Mouse (Mus musculus): ENCODE measurements around the gene Ang. TPM values are rescaled to one million over a fixed set of nuclear protein-coding genes. Genes with fewer than 3 reads are reported as not detected.

Gene Ang
- polyA plus RNA-seq, 1 experiment from 2014 or later = 4.1 TPM

DNA sequence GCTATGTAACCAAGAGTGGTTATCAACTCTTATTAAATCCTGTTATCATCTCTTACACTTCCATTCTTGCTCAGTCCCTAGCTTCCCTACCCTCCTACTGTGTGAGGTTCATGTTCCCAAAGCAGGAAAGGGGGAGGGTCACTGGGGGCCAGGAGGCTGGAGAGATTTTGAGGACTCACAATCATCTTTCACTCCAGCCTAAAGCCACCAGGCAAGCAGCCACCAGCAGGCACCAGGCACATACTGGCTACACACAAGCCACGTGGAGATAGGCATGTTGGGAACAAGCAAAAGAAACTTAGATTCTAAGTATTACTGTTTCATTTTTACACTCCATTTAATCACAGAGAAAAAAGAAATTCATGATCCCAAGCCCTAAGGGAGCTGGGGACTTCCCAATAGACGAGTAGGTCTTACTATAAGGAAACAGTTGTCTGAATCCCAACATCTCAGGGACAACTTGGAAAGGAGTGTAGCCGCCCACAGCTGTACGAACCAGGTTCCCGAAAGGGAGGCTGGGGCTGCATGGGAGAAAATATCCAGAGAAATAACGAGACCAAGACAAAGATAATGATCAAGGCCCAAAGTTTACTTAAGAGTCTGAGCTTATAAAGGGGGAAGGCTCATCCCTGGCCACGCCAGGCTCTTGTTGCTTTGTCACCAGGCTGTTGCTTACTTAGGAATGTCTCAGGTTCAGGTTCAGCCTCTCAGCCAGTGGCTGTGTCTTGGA lies 40.3 kb downstream of the Ang start:
- H3K9me3 ChIP-seq (replicated peaks) = no peaks in the 10 kb centered on the region
- no peaks in the 10 kb centered on the region for H3K27me3 ChIP-seq
- WGBS = 72% methylated on average over 7 of the region's 7 CpGs
- ATAC-seq (replicated peaks; ENCODE audit: insufficient number of reproducible peaks, insufficient read depth, low FRiP score, low read depth) = no peak
- H3K4me2 ChIP-seq = no peak overlapping the region
- no peak overlapping the region for H3K9ac ChIP-seq
- no peak overlapping the region for H3K27ac ChIP-seq
- H3K4me1 ChIP-seq (replicated peaks) = 0 out of 2 replicates have a peak, but pooled peaks cover 2% of the 10 kb centered on the region
- no peaks in the 10 kb centered on the region for H3K36me3 ChIP-seq
- H3K4me3 ChIP-seq = no peak overlapping the region

GRCm38 (mm10) chr14:51132372-51132771 lies 41.4 kb downstream of the Ang start:
- no peaks in the 10 kb centered on the region for H3K9me3 ChIP-seq (replicated peaks)
- no peaks in the 10 kb centered on the region for H3K27me3 ChIP-seq
- no peaks in the 10 kb centered on the region for H3K36me3 ChIP-seq
- H3K4me3 ChIP-seq = no peak overlapping the region
- no peak overlapping the region for H3K9ac ChIP-seq
- WGBS = 85% methylated on average over 4 of the region's 4 CpGs
- H3K27ac ChIP-seq = no peak overlapping the region
- ATAC-seq (replicated peaks; ENCODE audit: insufficient number of reproducible peaks, insufficient read depth, low FRiP score, low read depth) = no peak
- H3K4me1 ChIP-seq (replicated peaks) = 0 out of 2 replicates have a peak, but pooled peaks cover 2% of the 10 kb centered on the region
- no peak overlapping the region for H3K4me2 ChIP-seq

- no peak overlapping the region for H3K27ac ChIP-seq
- H3K27me3 ChIP-seq = no peaks in the 10 kb centered on the region
- peaks cover 5% of the 10 kb centered on the region; the same call in 1 of the 2 replicates for H3K4me1 ChIP-seq (replicated peaks)
- no peak for ATAC-seq (replicated peaks; ENCODE audit: insufficient number of reproducible peaks, insufficient read depth, low FRiP score, low read depth)
- 58% methylated on average over 2 of the region's 2 CpGs for WGBS
- H3K4me3 ChIP-seq = no peak overlapping the region
- H3K9ac ChIP-seq = no peak overlapping the region
- no peak overlapping the region for H3K4me2 ChIP-seq
- no peaks in the 10 kb centered on the region for H3K9me3 ChIP-seq (replicated peaks)
- H3K36me3 ChIP-seq = no peaks in the 10 kb centered on the region
Measured at GRCm38 (mm10) chr14:51140342-51140741, 49.4 kb downstream of the Ang start.

DNA sequence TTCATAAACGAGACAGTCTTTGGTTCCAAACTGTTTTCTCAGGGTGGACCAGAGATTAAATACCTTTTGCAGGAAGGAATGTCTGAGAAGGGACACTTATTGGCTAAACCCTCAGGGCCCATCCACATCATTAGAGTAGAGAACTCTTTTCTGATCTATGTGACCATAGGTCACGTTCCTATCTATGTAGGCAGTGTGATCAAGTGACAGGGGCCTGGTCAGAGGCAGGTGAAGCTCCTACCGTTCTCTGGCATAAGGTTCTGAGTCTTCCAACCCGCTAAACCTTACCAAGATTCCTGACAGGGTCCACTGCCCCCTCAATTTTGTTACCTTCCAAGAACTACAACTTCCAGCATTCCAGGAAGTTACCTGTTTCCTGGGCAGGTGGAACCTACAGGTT lies 51.2 kb downstream of the Ang start:
- no peak for ATAC-seq (replicated peaks; ENCODE audit: insufficient number of reproducible peaks, insufficient read depth, low FRiP score, low read depth)
- Histone ChIP-seq H3K27ac (no peak overlapping the region), H3K36me3 (no peaks in the 10 kb centered on the region), H3K4me3 (no peak overlapping the region), H3K9me3 (replicated peaks) (no peaks in the 10 kb centered on the region), H3K4me1 (replicated peaks) (peaks cover 5% of the 10 kb centered on the region; the same call in 1 of the 2 replicates), H3K4me2 (no peak overlapping the region), H3K9ac (no peak overlapping the region), H3K27me3 (no peaks in the 10 kb centered on the region)
- 85% methylated on average over 4 of the region's 4 CpGs for WGBS

GRCm38 (mm10) chr14:51142568-51142967 lies 51.6 kb downstream of the Ang start:
- Histone ChIP-seq H3K36me3 (no peaks in the 10 kb centered on the region), H3K27me3 (no peaks in the 10 kb centered on the region), H3K9me3 (replicated peaks) (no peaks in the 10 kb centered on the region), H3K4me2 (no peak overlapping the region), H3K27ac (no peak overlapping the region), H3K9ac (no peak overlapping the region), H3K4me3 (no peak overlapping the region), H3K4me1 (replicated peaks) (peaks cover 5% of the 10 kb centered on the region; the same call in 1 of the 2 replicates)
- 79% methylated on average over 3 of the region's 3 CpGs for WGBS
- no peak for ATAC-seq (replicated peaks; ENCODE audit: insufficient number of reproducible peaks, insufficient read depth, low FRiP score, low read depth)

DNA sequence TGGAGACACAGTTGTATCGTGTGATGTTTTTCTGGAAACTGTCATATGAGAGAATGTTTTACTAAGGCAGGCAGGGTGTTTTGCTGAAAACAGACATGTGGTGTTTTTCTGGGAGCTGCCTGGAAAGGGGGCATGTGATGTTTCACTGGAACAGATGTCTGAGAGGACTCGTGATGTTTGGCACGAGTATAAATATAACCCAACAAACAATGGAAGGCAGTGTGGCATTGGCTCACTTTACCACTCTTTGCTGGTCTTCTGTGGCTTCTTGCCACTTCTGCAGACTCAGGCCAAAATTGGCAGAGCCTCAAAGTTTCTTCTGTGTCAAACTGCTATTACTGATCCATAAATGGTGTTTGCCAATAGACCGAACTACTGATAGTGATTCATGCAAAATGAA lies 52.3 kb downstream of the Ang start:
- no peak for ATAC-seq (replicated peaks; ENCODE audit: insufficient number of reproducible peaks, insufficient read depth, low FRiP score, low read depth)
- Histone ChIP-seq H3K27ac (peak overlapping the region; percentile 5; the same call in 1 of the 2 replicates), H3K4me3 (no peak overlapping the region), H3K9ac (no peak overlapping the region), H3K4me1 (replicated peaks) (peaks cover 5% of the 10 kb centered on the region; the same call in 1 of the 2 replicates), H3K27me3 (no peaks in the 10 kb centered on the region), H3K4me2 (no peak overlapping the region), H3K9me3 (replicated peaks) (no peaks in the 10 kb centered on the region), H3K36me3 (no peaks in the 10 kb centered on the region)
- 34% methylated on average over 4 of the region's 4 CpGs for WGBS

- H3K36me3 ChIP-seq = no peaks in the 10 kb centered on the region
- WGBS = 47% methylated on average over 2 of the region's 2 CpGs
- H3K4me3 ChIP-seq = no peak overlapping the region
- H3K27ac ChIP-seq = peak overlapping the region; percentile 5; the same call in 1 of the 2 replicates
- no peaks in the 10 kb centered on the region for H3K27me3 ChIP-seq
- no peak overlapping the region for H3K9ac ChIP-seq
- peaks cover 5% of the 10 kb centered on the region; the same call in 1 of the 2 replicates for H3K4me1 ChIP-seq (replicated peaks)
- ATAC-seq (replicated peaks; ENCODE audit: insufficient number of reproducible peaks, insufficient read depth, low FRiP score, low read depth) = no peak
- no peaks in the 10 kb centered on the region for H3K9me3 ChIP-seq (replicated peaks)
- no peak overlapping the region for H3K4me2 ChIP-seq
Measured at GRCm38 (mm10) chr14:51143937-51144336, 53.0 kb downstream of the Ang start.

- Histone ChIP-seq H3K4me1 (replicated peaks) (peaks cover 5% of the 10 kb centered on the region; the same call in 1 of the 2 replicates), H3K9ac (no peak overlapping the region), H3K9me3 (replicated peaks) (no peaks in the 10 kb centered on the region), H3K4me3 (no peak overlapping the region), H3K4me2 (no peak overlapping the region), H3K27me3 (no peaks in the 10 kb centered on the region), H3K27ac (no peak overlapping the region), H3K36me3 (no peaks in the 10 kb centered on the region)
- WGBS = 90% methylated on average over 4 of the region's 4 CpGs
- ATAC-seq (replicated peaks; ENCODE audit: insufficient number of reproducible peaks, insufficient read depth, low FRiP score, low read depth) = no peak
Measured at GRCm38 (mm10) chr14:51144451-51144850, 53.5 kb downstream of the Ang start.

- Histone ChIP-seq H3K4me2 (no peak overlapping the region), H3K9ac (no peak overlapping the region), H3K27me3 (no peaks in the 10 kb centered on the region), H3K27ac (no peak overlapping the region), H3K9me3 (replicated peaks) (no peaks in the 10 kb centered on the region), H3K36me3 (no peaks in the 10 kb centered on the region), H3K4me1 (replicated peaks) (peaks cover 5% of the 10 kb centered on the region; the same call in 1 of the 2 replicates), H3K4me3 (no peak overlapping the region)
- WGBS = 75% methylated on average over 6 of the region's 6 CpGs
- no peak for ATAC-seq (replicated peaks; ENCODE audit: insufficient number of reproducible peaks, insufficient read depth, low FRiP score, low read depth)
Measured at GRCm38 (mm10) chr14:51145521-51145920, 54.6 kb downstream of the Ang start.

- no peaks in the 10 kb centered on the region for H3K27me3 ChIP-seq
- no peaks in the 10 kb centered on the region for H3K9me3 ChIP-seq (replicated peaks)
- no peak within 1 kb of the TSS for H3K4me2 ChIP-seq
- no peak within 1 kb of the TSS for H3K27ac ChIP-seq
- WGBS = 57% methylated on average over 2 of the region's 2 CpGs
- H3K4me1 ChIP-seq (replicated peaks) = peaks cover 5% of the 10 kb centered on the region; the same call in 1 of the 2 replicates
- H3K4me3 ChIP-seq = no peak within 1 kb of the TSS
- no peaks in the 10 kb centered on the region for H3K36me3 ChIP-seq
- ATAC-seq (replicated peaks; ENCODE audit: insufficient number of reproducible peaks, insufficient read depth, low FRiP score, low read depth) = no peak
- H3K9ac ChIP-seq = no peak within 1 kb of the TSS
Measured at GRCm38 (mm10) chr14:51146685-51147084, 55.7 kb downstream of the Ang start, which contains the start of gene Rnase1. Gene Rnase1, minus strand, starts transcription at chr14:51146785.

DNA sequence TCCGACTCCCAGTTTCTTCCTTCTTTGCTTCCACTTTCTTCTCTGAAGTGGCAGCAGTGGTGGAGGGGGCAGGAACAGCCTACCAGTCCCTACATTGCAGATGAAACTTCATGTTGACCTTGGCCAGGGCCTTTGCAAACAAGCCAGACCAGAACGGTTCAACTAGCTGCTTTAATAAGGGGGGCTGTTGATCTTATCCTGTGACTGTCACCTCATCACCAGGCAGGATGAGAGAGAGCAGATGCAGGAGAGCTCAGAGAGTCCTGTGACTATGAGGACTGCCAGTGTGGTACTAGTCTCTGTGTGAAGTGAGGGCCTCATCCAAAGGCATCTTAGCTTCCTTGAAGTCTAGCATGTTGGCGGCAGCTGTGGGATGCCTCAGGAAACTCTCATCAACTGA lies 57.1 kb downstream of the Ang start:
- Histone ChIP-seq H3K27ac (no peak overlapping the region), H3K4me1 (replicated peaks) (peaks cover 5% of the 10 kb centered on the region; the same call in 1 of the 2 replicates), H3K27me3 (no peaks in the 10 kb centered on the region), H3K9ac (no peak overlapping the region), H3K36me3 (no peaks in the 10 kb centered on the region), H3K4me2 (no peak overlapping the region), H3K4me3 (no peak overlapping the region), H3K9me3 (replicated peaks) (no peaks in the 10 kb centered on the region)
- ATAC-seq (replicated peaks; ENCODE audit: insufficient number of reproducible peaks, insufficient read depth, low FRiP score, low read depth) = no peak
- 38% methylated on average over 3 of the region's 3 CpGs for WGBS

- no peak overlapping the region for H3K4me2 ChIP-seq
- no peak for ATAC-seq (replicated peaks; ENCODE audit: insufficient number of reproducible peaks, insufficient read depth, low FRiP score, low read depth)
- no peaks in the 10 kb centered on the region for H3K9me3 ChIP-seq (replicated peaks)
- no peaks in the 10 kb centered on the region for H3K4me1 ChIP-seq (replicated peaks)
- no peak overlapping the region for H3K4me3 ChIP-seq
- no peak overlapping the region for H3K9ac ChIP-seq
- H3K27me3 ChIP-seq = no peaks in the 10 kb centered on the region
- H3K27ac ChIP-seq = no peak overlapping the region
- WGBS = 62% methylated on average over 5 of the region's 5 CpGs
- no peaks in the 10 kb centered on the region for H3K36me3 ChIP-seq
Measured at GRCm38 (mm10) chr14:51149164-51149563, 58.2 kb downstream of the Ang start.
